Mouse (Mus musculus) limb, embryonic 12.5 days (tissue): ENCODE data around the gene Atp8b2. TPM values are rescaled to one million over a fixed set of nuclear protein-coding genes. Genes with fewer than 3 reads are reported as not detected.

Experiments used
- ATAC-seq: fragments of 200-750 bp; cut with Nextera tagmentation; 2 replicates; pipeline ENCODE4 v1.8.0; 2017; ENCODE audit warnings: low read depth, moderate TSS enrichment; ENCODE audit not compliant: insufficient number of reproducible peaks, insufficient read depth, low FRiP score, low TSS enrichment
- H3K27ac ChIP-seq: fragments of 300-500 bp; sonication (generic); 2 replicates; pipeline ENCODE4 v1.5.1; 2016; ENCODE audit warnings: mild to moderate bottlenecking, moderate library complexity
- H3K27me3 ChIP-seq: fragments of 300-500 bp; sonication (generic); 2 replicates; pipeline ENCODE4 v1.6.1; 2016; ENCODE audit warnings: mild to moderate bottlenecking, moderate library complexity
- H3K36me3 ChIP-seq: fragments of 300-500 bp; sonication (generic); 2 replicates; pipeline ENCODE4 v1.6.1; 2016; ENCODE audit warnings: mild to moderate bottlenecking, moderate library complexity
- H3K4me1 ChIP-seq: fragments of 300-500 bp; sonication (generic); replicated peaks from 2 replicates; pipeline ENCODE4 v1.6.1; 2016
- H3K4me2 ChIP-seq: fragments of 300-500 bp; sonication (generic); 2 replicates; pipeline ENCODE4 v1.6.1; 2016; ENCODE audit warnings: mild to moderate bottlenecking, moderate library complexity
- H3K4me3 ChIP-seq: fragments of 300-500 bp; sonication (generic); replicated peaks from 2 replicates; pipeline ENCODE4 v1.5.1; 2016; ENCODE audit warnings: mild to moderate bottlenecking
- H3K9ac ChIP-seq: fragments of 300-500 bp; sonication (generic); replicated peaks from 2 replicates; pipeline ENCODE4 v1.6.1; 2016; ENCODE audit warnings: mild to moderate bottlenecking, moderate library complexity
- H3K9me3 ChIP-seq: fragments of 300-500 bp; sonication (generic); 2 replicates; pipeline ENCODE4 v1.6.1; 2016; ENCODE audit warnings: mild to moderate bottlenecking, moderate library complexity
- WGBS: fragments of 180-500 bp; shearing (Covaris S2); methylation state at CpG from one replicate; pipeline ENCODE4 v1.1.7; 2016; 5-methylcytosine and 5-hydroxymethylcytosine counted together
- microRNA-seq: library from miRNA; unstranded; fragments of <30 nt; microRNA quantifications from one replicate; pipeline ENCODE4, GENCODE M21; 2017
- polyA plus RNA-seq: library from polyadenylated mRNA; unstranded; fragments of >200 nt; fragmentation: Nextera tagmentation; extraction: Ambion mirVana; gene quantifications from 2 replicates; pipeline ENCODE4 v1.2.1, GENCODE M21; 2016

Atp8b2 gene
- polyA plus RNA-seq, 1 experiment from 2014 or later, result 20.7 TPM

DNA sequence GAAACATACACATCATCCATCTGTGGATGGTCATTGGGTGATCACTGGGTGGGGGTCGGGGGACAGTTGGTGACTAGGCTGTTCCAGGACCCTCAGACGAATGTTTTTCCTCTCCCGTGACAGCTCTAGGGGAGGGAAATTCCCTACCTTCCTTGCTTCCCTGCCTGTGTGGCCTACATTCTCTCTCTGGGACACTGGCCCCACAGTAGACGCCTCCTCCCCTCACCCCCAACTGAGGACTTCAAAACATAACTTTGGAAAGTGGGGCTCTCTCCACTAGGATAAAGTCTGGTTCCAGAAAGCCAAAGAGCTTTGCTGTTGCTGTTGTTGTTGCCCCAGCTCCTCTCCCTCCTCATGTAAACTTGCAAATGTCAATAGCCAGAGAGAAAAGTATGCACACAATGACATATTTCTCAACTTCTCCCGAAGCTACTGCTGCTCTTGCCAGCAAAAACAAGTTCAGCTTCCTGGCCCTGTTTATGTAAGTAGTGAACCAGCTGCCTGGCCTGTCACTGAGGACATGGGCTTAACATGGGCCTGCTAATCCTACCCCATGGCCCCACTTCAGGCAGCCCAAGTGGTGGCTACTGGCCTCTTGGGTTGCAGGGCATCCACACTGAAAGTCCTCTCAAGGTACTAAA lies 64.3 kb downstream of the Atp8b2 start:
- Histone ChIP-seq H3K4me3 (no peak overlapping the region), H3K27ac (no peak overlapping the region), H3K4me1 (0 out of 2 replicates have a peak, but pooled peaks cover 7% of the 10 kb centered on the region), H3K27me3 (no peaks in the 10 kb centered on the region), H3K36me3 (no peaks in the 10 kb centered on the region), H3K9me3 (no peaks in the 10 kb centered on the region), H3K4me2 (no peak overlapping the region), H3K9ac (no peak overlapping the region)
- WGBS, result 68% methylated on average over 5 of the region's 5 CpGs
- no peak for ATAC-seq

DNA sequence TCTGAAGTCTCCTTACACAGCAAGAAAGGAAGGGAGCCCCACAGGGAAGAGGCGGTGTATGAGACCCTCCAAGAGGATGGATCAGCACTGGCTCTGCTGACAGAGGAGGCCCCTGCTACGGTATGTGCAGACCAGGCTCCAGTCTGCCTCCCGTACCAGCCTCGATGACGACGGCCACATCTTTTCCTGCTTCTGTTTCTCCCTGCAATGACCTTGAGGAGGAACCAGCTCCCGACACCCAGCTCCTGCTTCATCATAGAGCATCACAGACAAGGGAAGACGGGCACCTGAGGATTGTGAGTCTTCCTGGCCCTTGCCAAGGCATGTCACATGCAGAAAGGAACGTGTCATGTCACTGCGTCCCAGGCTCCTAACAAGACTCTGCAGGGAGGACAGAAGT lies 65.3 kb downstream of the Atp8b2 start:
- no peaks in the 10 kb centered on the region for H3K36me3 ChIP-seq
- WGBS, result 76% methylated on average over 10 of the region's 10 CpGs
- no peak for ATAC-seq
- 0 out of 2 replicates have a peak overlapping the region, but pooled peaks have one; percentile 28 for H3K9ac ChIP-seq
- no peaks in the 10 kb centered on the region for H3K9me3 ChIP-seq
- no peak overlapping the region for H3K4me2 ChIP-seq
- 0 out of 2 replicates have a peak, but pooled peaks cover 7% of the 10 kb centered on the region for H3K4me1 ChIP-seq
- no peak overlapping the region for H3K4me3 ChIP-seq
- no peaks in the 10 kb centered on the region for H3K27me3 ChIP-seq
- H3K27ac ChIP-seq, result no peak overlapping the region

GRCm38 (mm10) chr3:89897204-89897796 lies 66.0 kb downstream of the Atp8b2 start:
- no peak overlapping the region for H3K9ac ChIP-seq
- H3K27me3 ChIP-seq, result no peaks in the 10 kb centered on the region
- H3K9me3 ChIP-seq, result no peaks in the 10 kb centered on the region
- no peak for ATAC-seq
- WGBS, result 63% methylated on average over 8 of the region's 8 CpGs
- H3K27ac ChIP-seq, result no peak overlapping the region
- no peak overlapping the region for H3K4me2 ChIP-seq
- 0 out of 2 replicates have a peak, but pooled peaks cover 7% of the 10 kb centered on the region for H3K4me1 ChIP-seq
- no peak overlapping the region for H3K4me3 ChIP-seq
- no peaks in the 10 kb centered on the region for H3K36me3 ChIP-seq

DNA sequence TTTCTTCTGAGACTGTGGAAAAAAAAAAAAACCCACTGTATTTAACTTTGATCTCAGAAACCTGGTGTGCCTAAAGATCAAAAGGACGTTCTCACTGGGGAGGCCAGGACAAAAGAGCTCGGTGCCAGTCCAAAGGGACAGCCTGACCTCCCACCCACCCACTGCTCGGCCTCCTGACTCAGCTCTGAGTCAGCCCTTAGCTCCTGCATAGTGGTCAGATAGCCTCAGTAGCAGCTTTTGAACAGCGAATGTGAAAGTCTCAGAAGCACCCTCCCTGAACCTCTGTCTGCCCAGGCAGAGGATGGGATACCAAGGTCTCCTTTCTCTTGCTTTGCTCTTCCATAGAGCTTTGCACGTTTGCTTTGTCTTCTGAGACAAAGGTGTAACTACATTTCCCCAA lies 66.7 kb downstream of the Atp8b2 start:
- Histone ChIP-seq H3K4me1 (0 out of 2 replicates have a peak, but pooled peaks cover 7% of the 10 kb centered on the region), H3K36me3 (no peaks in the 10 kb centered on the region), H3K9me3 (no peaks in the 10 kb centered on the region), H3K9ac (no peak overlapping the region), H3K27ac (no peak overlapping the region), H3K27me3 (no peaks in the 10 kb centered on the region), H3K4me3 (no peak overlapping the region), H3K4me2 (no peak overlapping the region)
- WGBS, result 26% methylated on average over 5 of the region's 5 CpGs
- ATAC-seq, result no peak

GRCm38 (mm10) chr3:89892517-89893106 lies 70.7 kb downstream of the Atp8b2 start:
- 83% methylated on average over 5 of the region's 5 CpGs for WGBS

DNA sequence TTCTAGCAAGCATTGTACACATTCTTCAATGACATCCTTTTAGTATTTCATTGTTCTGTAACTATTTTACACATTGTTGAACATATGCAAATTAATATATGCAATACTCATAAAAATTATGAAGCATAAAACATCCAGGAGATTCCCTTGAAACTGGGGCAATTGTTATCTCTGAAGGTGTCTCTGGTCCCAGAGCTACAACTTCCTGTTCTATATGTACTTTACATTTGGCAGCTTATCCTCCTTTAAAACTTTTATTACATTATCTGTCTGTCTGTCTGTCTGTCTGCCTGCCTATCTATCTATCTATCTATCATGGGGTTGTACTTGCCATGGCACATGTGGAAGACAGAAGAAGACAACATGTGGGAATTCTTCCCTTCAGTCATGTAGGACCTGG lies 71.6 kb downstream of the Atp8b2 start:
- H3K4me3 ChIP-seq, result no peak overlapping the region
- H3K36me3 ChIP-seq, result no peaks in the 10 kb centered on the region
- no peak for ATAC-seq
- H3K9me3 ChIP-seq, result no peaks in the 10 kb centered on the region
- no peak overlapping the region for H3K27ac ChIP-seq
- H3K4me1 ChIP-seq, result peaks cover 19% of the 10 kb centered on the region
- H3K9ac ChIP-seq, result no peak overlapping the region
- H3K27me3 ChIP-seq, result no peaks in the 10 kb centered on the region
- no peak overlapping the region for H3K4me2 ChIP-seq

More at GRCm38 (mm10) chr3:89892517-89893106, 70.7 kb downstream of the Atp8b2 start:
- H3K36me3 ChIP-seq, result no peaks in the 10 kb centered on the region
- no peak for ATAC-seq
- H3K9ac ChIP-seq, result no peak overlapping the region
- H3K4me1 ChIP-seq, result peaks cover 21% of the 10 kb centered on the region
- no peak overlapping the region for H3K27ac ChIP-seq
- H3K4me3 ChIP-seq, result no peak overlapping the region
- no peaks in the 10 kb centered on the region for H3K9me3 ChIP-seq
- no peaks in the 10 kb centered on the region for H3K27me3 ChIP-seq
- H3K4me2 ChIP-seq, result no peak overlapping the region

- H3K9ac ChIP-seq, result no peak overlapping the region
- peak overlapping the region; percentile 9; the same call in 1 of the 2 replicates for H3K4me2 ChIP-seq
- 25% methylated on average over 8 of the region's 8 CpGs for WGBS
- no peaks in the 10 kb centered on the region for H3K27me3 ChIP-seq
- no peaks in the 10 kb centered on the region for H3K36me3 ChIP-seq
- ATAC-seq, result no peak
- H3K9me3 ChIP-seq, result no peaks in the 10 kb centered on the region
- peaks cover 19% of the 10 kb centered on the region for H3K4me1 ChIP-seq
- H3K27ac ChIP-seq, result peak overlapping the region; percentile 82
- H3K4me3 ChIP-seq, result no peak overlapping the region
These were observed 73.4 kb downstream of the Atp8b2 start for GRCm38 (mm10) chr3:89889841-89890430.

Small RNAs within 50 kb of the gene (microRNA-seq; reads per million reads assigned to microRNA genes)
- gene Mir7669, result 2.3 reads per million, percentile 2 among the genes with 10 or more reads in this experiment

Other genes with a start within 250 kb of the Atp8b2 start
- 15.5 and 15.7 TPM in 2 replicates for gene Adar, start 248.5 kb downstream of the Atp8b2 start, polyA plus RNA-seq
- gene Chrnb2, start 198.9 kb downstream of the Atp8b2 start, polyA plus RNA-seq, result 0.51 and 0.81 TPM in 2 replicates
- gene Ube2q1, start 189.9 kb downstream of the Atp8b2 start, polyA plus RNA-seq, result 15.9 and 18.1 TPM in 2 replicates
- gene She, start 132.1 kb downstream of the Atp8b2 start, polyA plus RNA-seq, result 3.5 and 3.7 TPM in 2 replicates
- 0.83 and 0.84 TPM in 2 replicates for gene Il6ra, start 50.3 kb downstream of the Atp8b2 start, polyA plus RNA-seq
- gene Hax1, start 35.3 kb upstream of the Atp8b2 start, polyA plus RNA-seq, result 201 and 202 TPM in 2 replicates
- 143 and 166 TPM in 2 replicates for gene 4933434E20Rik, start 88.1 kb upstream of the Atp8b2 start, polyA plus RNA-seq
- gene Ubap2l, start 89.1 kb upstream of the Atp8b2 start, polyA plus RNA-seq, result 191 and 212 TPM in 2 replicates
- gene Tpm3, start 109.1 kb upstream of the Atp8b2 start, polyA plus RNA-seq, result 516 and 518 TPM in 2 replicates
- gene Nup210l, start 140.6 kb upstream of the Atp8b2 start, polyA plus RNA-seq, result 0.44 and 0.50 TPM in 2 replicates